Mouse (Mus musculus): ENCODE data around the gene Farsb. TPM values are rescaled to one million over a fixed set of nuclear protein-coding genes. Genes with fewer than 3 reads are reported as not detected.
A peak's percentile ranks its signal among the peaks of the same experiment; 100 is the strongest.
"Not testable (repeated sequence)": the region's sequence is repeated elsewhere in the genome, so short reads cannot be mapped to it uniquely, and the experiment has no call there.

The Farsb gene
- polyA plus RNA-seq (2017; shearing (Covaris generic)): 10 to 100 TPM; 64.1 to 76.8 TPM

DNA sequence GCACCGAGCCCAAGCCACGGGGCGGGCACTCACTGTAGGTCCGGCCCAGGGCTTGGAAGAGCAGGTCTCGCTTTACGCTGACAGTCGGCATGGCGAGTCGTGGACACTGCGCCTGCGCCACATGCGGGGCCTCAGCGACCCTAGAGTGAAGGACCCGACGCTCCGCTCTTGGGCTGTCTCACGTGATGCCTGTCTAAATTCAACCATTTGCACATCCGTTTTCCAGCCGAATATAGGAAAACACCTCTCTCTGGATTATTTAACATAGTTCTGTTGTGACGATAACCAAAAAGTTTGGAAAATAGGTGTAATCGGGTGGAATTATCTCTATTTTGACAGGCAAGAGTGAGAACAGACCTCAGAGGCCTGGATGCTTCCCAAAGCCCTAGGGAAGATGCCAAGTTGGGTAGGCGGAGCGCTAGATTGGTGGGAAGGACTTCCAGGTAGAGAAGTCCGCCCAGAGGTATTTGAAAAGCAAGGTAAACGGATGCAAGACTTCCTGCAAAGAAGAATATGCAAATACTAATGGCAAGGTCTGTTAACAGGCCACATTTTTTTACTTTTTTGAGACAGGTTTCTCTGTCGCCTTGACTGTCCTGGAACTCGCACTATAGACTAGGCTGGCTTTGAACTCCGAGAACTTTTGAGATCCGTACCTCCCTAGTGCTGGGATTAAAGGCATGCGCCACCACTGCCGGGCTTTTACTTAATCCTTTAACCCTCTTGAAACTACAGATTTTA lies at the start of gene Farsb:
TSS of gene Farsb (minus strand) at position 146 of the 741 bp plus-strand sequence.
- ATAC-seq: peak; percentile 90

DNA sequence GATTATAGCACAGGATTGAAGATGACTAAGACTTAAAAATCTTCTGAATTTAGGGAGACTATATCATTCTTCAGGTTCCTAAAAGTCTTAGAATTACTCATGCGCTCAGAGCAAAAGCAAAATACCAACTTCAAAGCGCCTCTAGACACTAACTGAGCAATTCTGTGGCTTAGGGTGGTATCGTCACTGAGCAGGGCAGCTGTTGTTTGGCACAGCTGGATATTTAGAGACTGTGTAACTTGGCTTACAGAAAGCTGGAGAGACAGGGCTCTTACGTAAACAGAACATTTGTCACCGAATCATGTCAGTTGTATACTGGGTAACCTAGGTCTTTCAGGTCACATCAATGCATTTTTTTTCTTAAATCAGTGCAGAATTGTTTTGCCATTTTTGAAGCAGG lies 49.7 kb upstream of the Farsb start:
- ATAC-seq: peak; percentile 36

DNA sequence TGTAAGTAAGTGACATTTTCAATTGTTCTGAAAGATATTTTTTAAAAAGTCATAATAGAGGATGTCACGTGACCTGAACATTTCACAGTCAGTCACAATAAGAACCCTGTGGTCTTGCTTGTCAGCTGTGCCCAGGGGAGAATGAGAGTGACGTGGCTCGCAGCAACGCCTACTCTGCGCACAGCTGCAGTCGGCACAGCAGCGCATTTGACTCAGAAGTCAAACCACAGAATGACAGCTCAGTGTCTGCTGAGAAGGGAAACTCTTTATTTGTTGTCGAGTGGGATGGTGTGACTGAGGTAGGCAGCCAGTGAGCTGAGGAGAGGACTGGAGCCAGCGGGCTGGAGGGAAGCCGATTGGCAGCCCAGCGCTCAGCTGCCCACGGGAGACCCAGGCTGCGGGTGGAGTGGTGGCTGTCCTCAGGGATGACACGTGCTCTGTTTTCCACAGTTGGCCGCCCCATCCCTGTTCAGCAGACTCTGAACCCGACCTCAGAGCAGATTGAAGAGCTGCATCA lies 48.9 kb upstream of the Farsb start:
- ATAC-seq: peak; percentile 91

DNA sequence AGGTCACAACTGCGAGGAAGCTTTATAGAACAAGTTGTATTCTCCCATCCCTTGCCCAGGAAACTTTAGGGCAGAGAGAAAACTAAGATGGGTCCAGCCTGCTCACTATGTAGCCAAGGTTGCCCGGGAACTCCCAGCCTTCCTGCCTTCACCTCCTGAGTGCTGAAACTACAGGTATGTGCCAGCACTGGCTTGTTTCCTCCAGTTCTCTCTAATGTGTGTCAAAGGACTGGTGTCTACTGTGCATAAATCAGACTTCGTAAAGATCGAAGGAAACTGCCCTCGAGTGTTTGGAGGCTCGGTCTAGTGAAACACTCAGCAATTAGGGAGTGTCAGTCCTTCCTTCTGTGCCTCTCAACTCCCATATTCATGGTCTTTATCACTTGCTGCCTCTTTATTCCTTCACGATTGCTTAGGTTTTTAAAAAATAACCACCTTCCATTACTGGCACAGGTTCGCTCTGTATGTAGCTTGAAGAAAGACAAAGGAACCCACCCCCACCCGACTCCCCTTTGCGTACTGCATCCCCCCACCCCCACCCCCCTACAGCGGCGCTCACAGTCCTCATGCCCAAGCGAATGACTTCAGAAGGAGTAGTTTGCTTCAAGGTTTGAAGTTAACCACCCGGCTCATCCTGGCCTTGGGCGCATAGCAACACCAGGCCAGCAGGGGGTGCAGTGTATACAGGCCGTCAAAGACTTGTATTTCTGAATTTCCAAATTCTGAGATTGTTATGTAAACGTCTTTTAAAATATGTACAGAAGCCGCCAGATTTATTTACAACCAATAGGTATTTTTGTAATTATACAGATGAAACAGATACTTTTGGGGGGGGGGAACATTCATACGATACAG lies 47.8 kb upstream of the Farsb start:
- ATAC-seq: peak; percentile 41

DNA sequence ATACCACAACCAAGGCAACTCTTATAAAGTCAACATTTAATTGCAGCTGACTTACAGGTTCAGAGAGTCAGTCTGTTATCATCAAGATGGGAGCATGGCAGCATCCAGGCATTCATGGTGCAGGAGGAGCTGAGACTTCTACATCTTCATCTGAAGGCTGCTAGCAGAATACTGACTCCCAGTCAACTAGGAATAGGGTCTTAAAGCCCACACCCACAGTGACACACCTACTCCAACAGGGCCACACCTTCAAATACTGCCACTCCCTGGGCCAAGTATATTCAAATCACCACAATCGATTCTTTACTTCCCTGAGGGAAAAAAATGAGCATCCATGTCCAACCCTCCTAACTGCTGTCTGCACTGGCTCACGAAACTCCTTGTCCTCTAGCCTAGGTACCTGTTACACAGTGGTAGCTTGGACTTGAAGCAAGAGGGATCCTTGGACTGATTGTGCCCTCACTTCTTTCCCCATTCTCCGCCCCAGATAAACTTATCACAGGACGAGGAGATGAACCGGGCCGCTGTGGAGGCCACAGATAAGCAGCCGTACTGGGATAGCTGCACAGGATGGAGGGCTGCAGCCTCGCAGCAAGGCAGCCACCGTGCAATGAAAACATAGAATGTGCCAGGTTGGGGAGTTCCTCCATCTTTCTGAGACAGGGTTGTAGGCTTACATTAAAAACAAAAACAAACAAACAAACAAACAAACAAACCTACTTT lies 45.9 kb upstream of the Farsb start:
- no peak for ATAC-seq

DNA sequence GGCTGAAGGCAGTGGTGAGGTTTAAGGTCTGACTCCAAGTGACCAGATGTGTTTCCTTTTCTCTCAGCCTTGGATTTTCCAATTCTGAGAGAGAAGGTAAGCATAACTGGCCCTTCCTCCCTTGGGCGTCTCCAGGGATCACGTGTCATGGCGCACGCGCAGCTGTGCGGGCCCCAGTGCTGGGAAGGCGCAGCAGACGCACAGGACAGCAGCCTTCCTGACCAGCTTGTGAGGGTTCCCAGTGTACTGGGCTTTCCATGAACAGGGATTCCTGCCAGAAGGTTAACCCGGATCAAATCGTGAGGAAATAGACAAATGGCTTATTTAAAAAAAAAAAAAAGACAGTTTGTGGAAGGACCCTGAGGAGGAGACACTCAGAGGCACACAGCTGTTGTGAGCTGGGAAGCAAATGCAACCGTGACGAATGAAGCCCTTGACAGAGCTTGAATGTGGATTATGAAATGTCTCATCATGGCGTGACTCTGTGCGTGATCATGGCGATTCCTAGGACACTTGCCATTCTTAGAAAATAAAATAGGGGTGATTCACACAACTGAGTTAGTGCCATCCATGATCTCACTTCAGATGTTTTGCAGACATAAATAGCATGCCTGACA lies 43.6 kb upstream of the Farsb start:
- no peak for ATAC-seq

DNA sequence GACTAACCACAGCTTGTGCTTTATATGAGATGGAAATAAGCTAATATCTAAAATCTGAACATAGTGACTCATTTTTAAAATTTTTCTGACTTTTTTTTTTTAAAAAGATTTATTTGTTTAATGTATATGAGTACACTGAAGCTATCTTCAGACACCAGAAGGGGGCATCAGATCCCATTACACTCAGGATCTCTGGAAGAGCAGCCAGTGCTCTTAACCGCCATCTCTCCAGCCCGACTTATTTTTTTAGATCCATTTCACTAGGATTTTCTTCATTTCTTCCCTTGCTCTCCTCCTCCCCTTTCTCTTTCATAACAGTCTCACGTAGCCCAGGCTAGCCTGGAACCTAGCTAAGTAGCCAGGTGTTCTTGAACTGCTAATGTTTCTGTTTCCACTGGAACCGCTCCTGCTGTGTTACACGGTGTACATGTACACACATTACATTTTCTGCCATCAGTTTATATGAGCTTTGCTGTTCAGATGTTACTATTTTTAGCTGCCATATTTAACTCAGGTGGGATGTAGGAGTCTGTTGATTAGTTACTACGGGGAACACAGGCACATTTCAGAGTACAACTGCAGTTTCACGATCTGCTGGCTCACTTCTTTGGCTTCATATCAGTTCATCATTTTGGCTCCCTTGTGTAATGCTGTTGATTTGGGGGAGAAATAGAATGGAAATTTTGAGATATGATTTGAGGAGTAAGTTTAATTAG lies 42.0 kb upstream of the Farsb start:
- ATAC-seq: no peak

DNA sequence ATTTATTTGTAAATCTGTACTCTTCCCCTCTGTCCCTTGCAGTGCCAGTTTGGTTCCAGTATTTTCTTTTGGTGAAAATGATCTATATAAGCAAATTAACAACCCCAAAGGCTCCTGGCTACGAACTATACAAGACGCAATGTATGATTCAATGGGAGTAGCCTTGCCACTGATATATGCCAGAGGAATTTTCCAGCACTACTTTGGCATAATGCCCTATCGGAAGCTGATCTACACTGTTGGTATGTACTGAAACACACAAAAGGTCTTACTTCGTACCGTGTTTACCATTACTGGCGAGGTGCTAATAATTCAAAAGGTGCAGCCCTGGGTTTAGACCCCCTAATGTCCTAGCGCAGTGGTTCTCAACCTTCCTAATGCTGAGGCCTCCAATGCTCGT lies 40.3 kb upstream of the Farsb start:
- ATAC-seq: no peak

DNA sequence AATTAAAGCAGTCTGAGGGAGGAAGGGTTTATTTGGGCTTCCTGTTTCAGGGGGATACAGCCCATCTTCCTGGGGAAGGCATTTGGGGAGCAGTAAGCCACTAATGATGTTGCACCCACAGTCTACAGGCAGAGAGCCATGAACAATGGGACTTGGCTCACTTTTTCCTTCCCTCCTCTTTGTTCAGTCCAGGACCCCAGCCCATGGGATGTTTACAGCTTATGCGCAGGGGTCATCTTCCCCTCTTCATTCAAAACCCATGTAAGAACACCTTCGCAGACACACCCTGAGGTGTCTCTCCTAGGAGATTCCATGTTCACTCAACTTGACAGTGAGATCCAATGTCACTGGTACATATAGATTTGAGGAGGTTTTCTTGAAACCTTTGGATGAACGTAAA lies 39.7 kb upstream of the Farsb start:
- no peak for ATAC-seq

DNA sequence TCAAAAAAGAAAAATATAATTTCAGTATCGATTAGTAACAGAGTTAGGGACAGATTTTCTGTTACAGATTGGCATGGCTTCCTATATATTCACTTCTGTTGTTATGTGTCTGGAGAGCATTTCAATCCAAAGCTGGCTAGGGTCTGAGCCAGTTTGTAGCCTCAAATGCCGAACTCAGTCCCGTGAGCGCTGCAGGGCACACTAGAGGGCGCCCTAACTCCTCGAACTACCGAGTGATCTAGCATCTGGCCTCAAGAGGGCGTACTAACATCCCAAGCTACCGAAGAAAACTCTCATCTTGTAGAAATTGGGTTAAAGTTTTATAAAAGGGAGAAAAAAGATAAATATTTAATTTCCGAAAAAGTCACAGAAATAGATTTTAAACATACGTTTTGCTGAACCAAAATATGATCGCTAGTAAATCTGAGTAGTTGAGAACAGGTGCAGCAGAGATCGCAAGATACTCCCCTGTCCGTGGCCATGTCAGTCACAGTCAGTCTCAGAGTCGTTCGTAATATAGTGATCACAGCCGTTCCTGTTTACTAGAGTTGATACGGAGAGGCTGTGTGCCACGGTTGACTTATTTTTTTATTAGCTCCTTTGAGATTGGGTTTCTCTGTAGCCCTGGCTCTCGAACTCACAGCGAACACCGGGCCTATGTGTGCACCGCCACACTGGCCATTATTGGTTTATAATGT lies 36.6 kb upstream of the Farsb start:
- peak; percentile 81 for ATAC-seq

DNA sequence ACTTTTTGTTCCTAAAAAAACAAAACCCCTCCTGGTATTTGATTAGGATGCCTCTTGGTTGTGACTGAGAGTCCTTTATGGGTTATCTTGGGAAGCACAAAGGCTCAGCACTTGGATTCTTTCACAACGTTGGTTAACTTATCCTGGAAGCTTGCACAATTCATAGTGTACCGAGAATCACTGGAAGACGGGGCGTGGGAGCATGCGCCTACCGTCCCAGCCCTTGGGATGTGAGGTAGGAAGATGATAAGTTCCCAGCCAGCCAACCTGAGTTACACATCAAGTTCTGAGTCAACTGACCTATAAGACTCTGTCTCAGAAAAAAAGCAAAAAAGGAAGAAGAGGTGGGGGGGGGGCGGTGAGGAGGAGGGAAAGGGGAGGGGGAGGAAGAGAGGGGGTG lies 30.2 kb upstream of the Farsb start:
- no peak for ATAC-seq

DNA sequence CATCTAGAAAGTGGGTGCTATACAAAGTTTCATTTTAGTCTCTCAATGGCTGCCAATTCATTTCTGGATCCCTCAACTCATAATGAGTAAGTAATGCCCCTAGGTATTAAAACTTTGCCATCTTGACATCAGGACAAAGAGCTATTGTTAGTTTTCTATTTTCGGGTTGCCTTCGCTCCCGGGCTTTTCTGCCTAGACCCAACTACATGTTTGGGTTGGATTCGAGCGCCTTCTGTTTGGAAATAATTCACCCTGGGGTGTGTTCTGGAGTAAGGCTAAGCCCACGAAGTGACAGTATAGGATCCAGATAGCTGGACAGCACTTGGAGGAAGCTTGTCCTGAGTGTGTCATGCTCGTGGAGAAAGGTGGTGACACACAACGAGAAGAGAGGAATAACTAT lies 24.1 kb upstream of the Farsb start:
- ATAC-seq: no peak

DNA sequence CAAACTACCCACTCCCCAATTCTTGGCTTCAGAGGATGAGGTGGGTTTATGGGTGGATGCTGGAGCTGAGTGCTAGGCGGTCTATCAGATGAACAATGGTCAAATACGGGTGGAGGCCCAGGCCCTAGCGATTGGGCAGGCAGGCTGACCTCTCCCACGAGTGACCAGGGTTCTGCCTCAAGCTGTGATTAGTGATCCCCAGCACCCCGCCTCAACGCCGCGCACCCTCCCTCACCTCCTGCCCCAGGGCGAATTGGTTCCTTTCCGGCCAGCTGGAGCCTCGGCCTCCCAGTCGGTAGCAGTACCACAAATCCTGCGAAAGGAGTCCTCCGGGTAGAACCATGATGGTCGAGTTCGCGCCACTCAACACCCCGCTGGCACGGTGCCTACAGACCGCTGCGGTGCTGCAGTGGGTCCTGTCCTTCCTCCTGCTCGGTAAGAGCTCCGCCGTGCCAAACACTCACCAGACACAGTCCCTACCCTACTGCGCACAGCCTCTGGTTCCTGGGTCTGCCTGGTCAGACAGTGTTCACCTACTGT lies 23.0 kb upstream of the Farsb start, which contains the start of gene BC035947:
TSS of gene BC035947 (minus strand) at position 538 of the 540 bp plus-strand sequence.
- no peak for ATAC-seq

DNA sequence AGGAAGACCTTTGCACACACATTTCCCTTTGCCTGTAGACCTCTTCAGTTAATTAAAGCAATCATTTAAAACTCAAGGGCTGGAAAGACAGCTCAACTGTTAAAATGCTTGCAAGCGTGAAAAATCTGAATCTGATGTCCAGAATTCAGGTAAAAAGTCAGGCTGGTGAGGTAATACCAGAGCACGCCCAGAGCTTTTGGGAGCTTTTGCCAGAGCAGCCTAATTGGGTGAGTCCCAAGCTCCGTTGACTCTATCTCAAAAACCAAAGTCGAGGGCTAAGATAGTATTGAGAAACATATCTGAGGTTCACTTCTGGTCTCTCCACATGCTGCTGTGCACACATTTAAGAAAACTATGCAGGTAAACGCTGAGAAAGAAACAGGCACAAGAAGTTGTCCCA lies 22.2 kb upstream of the Farsb start, which contains the start of gene Mogat1:
TSS of gene Mogat1 (plus strand) at position 130 of the 400 bp plus-strand sequence.
- ATAC-seq: no peak

DNA sequence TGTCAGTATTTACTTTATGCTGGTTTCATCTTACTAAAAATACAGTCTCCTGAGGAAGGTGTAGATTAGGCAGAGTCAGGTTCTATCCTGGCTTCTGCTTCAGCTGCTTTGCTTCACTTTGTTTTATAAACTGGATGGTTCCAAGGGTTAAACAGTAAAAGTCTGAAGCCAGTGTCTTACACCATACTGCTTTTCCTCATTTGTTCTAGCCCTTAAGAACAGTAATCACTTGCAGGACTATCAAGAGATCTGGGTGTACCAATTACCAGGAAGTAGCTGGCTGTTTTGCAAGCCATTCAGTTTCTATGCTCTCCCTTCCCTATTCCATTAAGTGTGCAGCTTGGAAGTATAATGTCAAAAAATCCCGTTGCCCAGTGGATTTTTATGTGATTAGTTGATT lies 18.4 kb upstream of the Farsb start:
- ATAC-seq: no peak

DNA sequence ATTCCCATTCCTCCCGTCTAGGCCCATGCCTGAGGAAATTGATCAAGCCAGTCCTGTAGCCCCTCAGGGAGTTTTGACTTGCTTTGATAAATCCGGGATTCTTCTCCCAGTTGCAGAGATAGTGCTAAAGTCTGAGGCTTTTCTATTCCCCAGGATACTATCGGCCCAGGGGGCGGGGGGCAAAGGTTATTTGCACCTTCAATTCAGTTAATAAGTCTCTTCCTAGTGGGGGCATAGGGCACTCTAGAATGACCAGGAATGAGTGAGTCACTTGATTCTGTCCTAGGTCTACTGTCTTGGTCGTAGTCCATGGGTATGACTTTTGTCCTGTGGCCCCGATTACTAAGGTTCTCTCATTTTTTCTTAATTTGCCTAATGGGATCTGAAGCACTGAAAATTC lies 13.8 kb upstream of the Farsb start:
- no peak for ATAC-seq

DNA sequence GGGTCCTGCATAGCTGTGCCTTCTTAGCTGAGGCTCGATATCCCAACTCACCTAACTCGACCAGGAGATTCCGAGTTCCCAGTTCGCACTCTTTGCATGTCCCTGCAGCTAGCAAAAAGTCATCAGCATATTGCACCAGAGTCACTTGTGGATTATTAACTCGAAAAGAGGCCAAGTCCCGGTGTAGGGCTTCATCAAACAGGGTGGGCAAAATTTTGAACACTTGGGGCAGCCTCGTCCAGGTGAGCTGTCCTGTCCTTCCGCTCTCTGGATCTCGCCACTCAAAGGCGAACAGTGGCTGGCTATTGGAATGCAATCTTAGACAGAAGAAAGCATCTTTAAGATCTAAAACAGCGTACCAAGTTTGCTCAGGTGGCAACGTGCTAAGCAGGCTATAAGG lies 13.2 kb upstream of the Farsb start:
- ATAC-seq: not testable (repeated sequence)

DNA sequence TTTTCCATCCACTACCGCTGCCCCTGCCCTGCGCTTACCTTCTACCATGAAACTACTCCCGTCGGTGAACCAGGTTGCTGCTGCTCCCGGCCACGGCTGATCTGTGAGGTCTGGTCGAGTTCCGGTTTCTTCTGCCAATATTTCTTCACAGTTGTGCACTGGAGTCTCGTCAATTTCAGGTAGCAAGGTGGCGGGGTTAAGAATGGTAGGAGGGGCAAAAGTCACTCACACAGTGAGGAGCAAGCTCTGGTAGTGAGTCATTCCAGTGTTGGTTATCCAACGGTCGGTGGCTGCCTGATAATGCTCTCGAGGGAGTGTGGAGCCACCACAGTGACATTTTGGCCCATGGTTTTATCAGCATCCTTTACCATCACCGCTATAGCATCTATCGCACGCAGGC lies 12.3 kb upstream of the Farsb start:
- ATAC-seq: no peak

DNA sequence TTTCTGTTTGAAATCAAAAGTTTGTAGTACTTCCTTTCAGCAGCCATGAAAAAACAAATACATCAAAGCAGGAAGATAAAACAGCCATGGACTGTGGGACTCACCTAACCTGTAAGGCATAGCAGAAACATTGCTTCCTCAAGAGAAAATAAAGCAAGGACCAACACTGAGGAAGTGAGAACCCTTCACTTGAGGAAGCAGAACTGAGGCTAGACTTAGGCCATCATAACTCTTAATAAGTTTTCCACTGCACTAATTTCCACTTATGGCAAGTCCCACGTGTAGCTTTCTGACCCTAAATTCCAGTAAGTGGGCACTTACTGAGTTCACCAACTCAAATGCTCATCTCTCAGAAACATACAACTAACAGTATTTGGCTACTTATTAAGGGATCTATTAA lies 1.4 kb upstream of the Farsb start:
- ATAC-seq: no peak

DNA sequence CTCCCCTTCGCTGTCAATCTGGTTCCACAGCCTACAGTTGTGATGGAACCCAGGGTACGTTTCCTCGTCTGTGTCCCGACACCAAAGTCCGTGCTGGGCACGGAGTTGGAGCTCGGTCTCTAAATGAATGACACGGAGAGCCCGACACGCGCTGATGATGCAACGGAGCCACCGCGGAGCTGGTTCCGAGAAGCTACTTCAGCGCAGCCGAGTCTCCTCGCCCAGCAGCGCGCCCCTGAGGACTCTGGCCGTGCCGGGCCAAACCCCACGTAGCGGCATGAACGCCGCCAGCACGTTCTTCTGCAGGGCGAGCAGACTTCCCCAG lies 308 bp downstream of the Farsb start:
- peak; percentile 40 for ATAC-seq

DNA sequence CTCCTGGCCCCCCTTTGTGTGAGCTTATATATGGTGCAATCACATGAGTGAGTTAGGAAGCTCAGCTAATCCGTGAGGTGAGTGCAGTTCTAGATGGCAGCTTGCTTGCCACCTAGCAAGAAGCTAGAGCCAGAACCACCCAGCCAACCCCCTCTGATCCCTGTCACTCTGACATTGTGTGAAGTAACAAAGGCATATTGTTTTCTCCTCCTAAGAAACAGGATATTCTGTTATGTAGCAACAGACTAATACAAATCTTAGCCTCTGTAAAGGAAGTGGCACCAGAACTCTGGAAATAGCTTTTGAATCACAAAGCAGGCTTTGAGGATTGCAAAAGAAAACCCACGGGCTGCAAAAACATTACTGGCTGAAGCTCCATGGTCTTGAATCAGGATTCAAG lies 4.3 kb downstream of the Farsb start:
- no peak for ATAC-seq

All from CD4-positive, CD25-positive, alpha-beta regulatory T cell, adult 4 months (primary cell).